Mouse (Mus musculus): ENCODE data around the gene Ceacam9. TPM values are rescaled to one million over a fixed set of nuclear protein-coding genes. Genes with fewer than 3 reads are reported as not detected.

Gene Ceacam9
- total RNA-seq, 2 experiments from 2014 or later, result not detected

DNA sequence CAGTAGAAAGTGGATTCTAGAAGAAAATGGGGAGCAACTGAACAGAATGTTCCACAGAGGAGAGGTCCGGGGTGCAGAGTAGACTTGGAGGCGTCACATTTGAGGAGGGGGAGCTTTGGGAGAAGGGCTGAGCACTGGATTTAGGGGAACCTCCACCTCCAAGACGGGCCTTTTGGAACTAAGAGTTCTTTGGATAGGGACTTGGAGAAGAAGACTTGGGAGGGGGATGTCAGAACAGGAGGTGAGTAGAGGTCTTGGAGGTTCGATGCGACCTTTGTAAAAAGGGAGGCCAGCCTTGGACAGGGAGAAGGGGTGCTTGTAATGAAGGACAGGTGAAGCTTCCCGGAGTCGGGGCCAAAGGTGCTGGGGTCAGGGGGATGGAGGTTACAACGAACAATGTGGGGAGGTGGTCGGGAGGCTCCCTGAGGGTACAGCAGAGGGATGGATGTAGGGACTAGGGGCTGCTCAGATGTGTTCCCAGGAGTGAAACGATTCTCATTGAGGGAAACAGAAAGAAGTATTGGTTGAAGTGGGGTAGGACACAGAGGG lies 17.4 kb downstream of the Ceacam9 start:
- ATAC-seq (ENCODE audit: poor library complexity, severe bottlenecking), result no peak

DNA sequence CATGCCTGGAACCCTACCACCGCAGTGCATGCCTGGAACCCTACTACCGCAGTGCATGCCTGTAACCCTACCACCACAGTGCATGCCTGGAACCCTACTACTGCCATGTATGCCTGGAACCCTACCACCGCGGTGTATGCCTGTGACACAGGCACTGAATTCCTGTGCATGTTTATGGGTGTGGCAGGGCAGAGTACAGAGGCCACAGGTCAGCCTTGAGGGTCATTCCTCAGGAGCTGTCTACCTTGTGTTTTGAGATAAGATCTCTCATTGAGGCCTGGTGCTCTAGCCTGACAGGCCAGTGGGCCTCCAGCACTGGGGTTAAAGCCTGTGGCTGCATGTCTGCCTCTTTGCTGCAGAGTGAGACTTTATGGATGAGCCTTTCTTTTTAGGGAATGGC lies 23.6 kb downstream of the Ceacam9 start:
- no peak for ATAC-seq (ENCODE audit: poor library complexity, severe bottlenecking)

DNA sequence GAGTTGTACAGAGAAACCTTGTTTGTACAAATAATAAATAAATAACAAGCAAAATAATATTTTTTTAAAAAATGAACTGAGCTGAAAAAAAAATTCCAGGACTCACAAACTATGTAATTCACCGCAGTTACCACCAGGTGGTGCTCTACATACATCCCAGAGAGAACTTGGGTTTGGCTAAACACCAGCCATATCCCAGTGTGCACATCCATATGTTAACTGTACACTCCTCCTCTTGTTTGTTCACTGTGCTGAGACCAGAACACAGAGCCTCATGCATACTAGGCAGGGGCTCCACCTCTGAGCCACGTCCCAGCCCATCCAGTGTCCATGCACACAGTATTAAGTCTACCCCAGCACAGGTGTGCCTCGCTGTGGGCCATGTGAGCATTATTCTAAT lies 24.4 kb downstream of the Ceacam9 start:
- peak; percentile 59 for ATAC-seq (ENCODE audit: poor library complexity, severe bottlenecking)

DNA sequence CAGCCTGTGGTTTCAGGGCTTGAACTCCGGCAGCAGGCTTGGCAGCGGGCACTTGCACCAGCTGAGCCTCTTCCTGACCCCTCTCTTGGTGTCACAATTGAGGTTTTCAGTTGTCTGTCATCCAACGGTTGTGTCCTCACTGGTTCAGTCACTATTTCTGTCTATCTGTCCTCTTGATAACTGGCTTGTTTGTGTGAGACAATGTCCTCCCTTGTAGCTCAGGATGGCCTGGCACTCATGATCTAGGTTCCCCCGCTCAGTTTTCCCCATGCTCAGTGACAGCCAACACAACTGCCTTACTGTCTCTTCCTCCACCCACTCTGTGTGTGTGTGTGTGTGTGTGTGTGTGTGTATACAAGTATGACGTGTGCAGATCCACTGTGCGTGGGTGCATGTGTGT lies 25.9 kb downstream of the Ceacam9 start:
- no peak for ATAC-seq (ENCODE audit: poor library complexity, severe bottlenecking)

DNA sequence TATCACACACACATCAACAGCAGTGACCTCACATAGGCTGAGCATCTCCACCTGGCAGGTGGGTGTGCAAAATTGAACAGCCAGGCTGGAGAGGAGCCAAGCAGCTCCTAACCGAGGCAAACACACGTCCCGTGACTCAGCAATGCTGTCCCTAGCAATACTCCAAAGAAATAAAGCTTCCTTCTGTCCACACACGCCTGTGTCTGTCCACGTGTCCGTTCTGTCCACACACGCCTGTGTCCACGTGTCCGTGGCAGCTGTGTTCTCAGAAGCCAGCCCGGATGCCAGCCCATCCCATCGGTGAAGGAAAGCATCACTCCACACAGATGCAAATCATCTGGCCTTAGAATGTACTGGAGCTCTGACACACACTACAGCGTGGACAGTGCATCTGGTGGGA lies 30.3 kb downstream of the Ceacam9 start:
- no peak for ATAC-seq (ENCODE audit: poor library complexity, severe bottlenecking)

DNA sequence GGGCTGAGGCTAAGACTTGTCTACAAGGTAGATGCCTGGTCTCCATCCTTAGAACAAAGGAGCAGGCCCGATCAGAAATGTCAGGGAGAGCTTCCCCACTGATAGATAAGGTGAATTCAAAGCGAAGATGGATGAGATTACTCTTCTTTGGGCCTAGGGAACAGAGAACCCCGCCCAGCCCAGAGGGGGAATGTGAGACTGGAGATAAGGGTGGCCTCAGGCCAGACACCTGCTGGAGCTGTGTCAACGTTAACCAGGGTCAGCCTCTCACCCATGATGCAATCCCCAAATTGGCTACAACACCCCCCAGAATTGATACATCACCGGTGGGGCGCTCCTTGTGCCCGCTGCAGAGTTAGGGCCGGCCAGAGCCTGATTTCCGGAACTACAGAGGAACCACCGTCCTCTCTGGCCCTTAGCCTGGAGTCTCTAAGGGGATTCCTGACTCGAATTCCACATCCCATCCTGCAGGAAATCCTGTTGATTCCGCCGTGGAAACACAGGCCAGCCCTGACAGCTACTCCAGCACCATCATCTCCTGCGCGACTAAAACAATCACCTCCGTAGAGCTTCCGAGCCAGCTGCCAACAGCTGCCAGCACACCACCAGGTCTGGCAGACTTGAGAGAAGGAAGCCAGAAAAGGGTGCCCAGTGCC lies 33.8 kb downstream of the Ceacam9 start:
- ATAC-seq (ENCODE audit: poor library complexity, severe bottlenecking), result no peak

DNA sequence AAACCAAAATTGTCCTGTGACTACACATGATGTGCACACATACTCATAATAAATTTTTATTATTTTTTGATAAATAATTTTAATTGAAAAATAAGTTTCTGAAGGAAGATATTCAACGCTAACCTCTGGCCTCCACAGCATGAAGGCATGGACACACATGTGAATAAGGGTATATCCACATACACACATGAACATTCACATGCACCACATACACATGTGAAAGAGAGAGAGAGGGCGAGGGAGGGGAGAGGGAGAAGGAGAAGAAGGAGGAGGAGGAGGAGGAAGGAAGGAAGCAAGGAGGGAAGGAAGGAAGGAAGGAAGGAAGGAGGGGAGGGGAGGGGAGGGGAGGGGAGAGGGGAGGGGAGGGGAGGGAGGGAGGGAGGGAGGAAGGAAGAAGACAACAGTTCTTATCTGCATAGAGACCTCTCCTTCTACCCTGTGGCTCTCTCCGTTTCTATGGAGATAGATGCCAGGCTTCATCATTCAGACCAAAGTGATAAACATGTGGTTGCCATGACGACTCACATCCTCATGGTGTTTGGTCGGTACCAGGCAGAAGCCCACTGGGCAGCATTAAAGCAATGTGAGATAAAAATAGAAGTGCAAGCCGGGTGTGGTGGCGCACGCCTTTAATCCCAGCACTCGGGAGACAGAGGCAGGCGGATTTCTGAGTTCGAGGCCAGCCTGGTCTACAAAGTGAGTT lies 37.3 kb downstream of the Ceacam9 start:
- ATAC-seq (ENCODE audit: poor library complexity, severe bottlenecking), result no peak

DNA sequence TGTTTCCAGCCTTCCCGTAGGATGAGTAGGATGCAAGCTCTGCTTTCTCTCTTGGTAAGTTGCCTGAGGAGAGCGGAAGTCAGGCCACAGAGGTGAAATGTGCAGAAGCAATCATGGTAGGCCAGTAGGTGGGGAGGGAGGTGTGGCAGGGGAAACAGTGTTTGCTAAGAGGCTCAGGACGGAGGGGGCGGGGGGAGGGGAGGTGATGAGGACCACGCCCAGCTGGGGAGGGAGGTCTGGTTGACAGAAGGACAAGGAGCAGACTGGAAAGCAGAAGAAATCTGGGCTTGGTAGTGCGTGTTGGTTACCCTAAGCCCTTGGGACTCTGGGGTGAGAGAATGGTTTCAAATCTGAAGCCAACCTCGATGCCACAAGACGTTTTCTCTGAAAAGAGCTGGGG lies 38.6 kb downstream of the Ceacam9 start:
- peak; percentile 63 for ATAC-seq (ENCODE audit: poor library complexity, severe bottlenecking)

DNA sequence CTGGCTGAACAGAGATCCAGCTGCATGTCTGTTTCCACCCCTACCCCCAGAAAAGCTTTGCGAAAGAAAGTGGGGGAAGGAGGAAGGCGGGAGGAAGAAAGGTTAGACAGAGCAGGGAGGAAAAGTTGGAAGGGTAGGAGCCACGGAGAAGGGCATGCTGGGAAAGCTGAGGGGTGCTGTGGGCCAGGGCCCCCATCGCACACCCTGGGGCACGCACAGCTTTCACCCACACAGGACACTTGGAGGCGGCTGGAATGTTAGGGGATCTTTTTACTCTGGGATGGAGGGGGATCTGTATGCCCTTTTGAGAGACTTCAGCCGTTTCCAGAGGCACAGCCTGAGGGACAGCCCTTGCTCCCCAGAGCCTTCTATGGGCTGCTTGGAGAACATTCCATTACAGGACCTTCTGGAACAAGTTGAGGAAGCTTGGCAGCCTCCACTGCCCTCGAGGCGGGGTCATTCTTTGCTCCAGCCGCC lies 39.3 kb downstream of the Ceacam9 start:
- no peak for ATAC-seq (ENCODE audit: poor library complexity, severe bottlenecking)

DNA sequence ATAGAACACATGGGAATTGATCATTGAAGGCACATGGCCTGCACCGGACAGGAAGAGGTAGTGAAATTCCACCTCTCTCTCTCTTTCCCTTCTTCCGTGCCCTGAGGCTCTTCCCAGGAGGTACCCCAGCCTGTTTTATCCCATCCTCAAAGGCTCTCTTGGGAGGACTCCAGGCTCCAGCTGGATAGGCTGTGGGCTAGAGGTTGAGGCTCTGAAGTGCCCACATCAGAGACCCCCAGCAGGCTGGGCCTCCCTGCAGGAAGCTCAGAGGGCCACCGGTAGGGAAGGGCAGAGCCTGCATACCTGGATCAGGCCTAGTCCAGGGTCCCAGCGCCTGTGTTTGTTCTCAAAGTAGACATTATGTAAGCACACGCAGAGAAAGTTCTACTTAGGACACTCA lies 39.9 kb downstream of the Ceacam9 start:
- ATAC-seq (ENCODE audit: poor library complexity, severe bottlenecking), result no peak

DNA sequence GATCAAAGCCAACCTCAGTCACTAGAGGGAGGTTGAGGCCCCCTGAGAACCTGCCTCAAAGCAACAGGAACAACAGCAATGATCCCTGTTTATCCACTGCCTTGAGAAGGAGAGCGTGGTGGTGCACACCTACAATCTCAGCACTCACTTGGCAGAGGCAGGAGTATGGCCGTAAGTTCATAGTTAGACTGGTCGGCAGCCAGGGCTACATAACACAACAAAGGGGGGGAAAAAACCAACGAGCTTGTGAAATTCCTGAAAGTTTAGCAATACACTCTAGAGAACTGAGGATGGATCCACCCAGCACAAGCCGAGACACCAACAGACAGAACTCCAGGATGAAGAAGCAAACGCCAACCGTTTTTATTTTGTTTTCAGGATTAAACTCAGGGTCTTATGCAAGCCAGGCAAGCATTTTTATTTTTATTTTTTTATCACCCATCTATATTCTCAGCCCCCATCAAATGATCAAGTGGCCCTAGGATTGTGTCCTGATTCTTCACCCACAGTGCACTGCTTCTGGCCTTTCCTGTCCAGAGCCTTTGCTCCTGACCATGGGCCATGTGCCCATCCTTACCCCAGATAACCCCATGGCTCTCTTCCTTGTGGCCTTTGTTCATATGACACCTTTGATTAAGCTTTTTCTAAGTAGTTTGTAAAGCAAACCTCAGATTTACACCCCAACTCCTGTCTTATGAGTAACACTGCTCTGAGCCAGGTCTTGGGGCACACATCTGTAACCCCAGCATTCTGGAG lies 41.9 kb downstream of the Ceacam9 start:
- ATAC-seq (ENCODE audit: poor library complexity, severe bottlenecking), result no peak

DNA sequence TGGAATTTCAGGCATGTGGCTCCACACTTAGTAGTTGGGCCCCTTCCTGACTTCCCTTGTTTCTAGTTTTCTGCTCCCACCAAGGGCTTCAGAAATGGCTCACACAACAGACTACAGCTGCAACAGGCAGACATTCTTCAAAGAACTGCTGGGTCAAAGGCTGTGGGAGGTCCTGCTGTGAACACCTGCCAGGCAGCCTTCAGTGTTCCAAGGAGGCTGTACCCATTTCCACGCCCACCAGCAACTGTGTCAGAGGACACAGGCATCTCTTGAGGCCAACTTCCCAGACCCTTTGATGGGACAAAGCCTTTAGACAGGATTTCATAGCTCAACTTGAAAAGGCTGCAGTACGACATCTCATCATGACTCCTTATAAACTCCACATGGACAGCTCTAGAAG lies 44.7 kb downstream of the Ceacam9 start:
- ATAC-seq (ENCODE audit: poor library complexity, severe bottlenecking), result no peak

Other genes starting within 250 kb of the Ceacam9 start
- not detected in 2 replicates for gene Npas1, start 244.2 kb upstream of the Ceacam9 start, total RNA-seq (2015)
- gene Npas1, start 244.2 kb upstream of the Ceacam9 start, total RNA-seq (2017), result not detected in 2 replicates
- 3.9 and 4.1 TPM in 2 replicates for gene Arhgap35, start 106.9 kb upstream of the Ceacam9 start, total RNA-seq (2015)
- 2.6 and 4.1 TPM in 2 replicates for gene Arhgap35, start 106.9 kb upstream of the Ceacam9 start, total RNA-seq (2017)
- gene Ceacam15, start 46.2 kb upstream of the Ceacam9 start, total RNA-seq (2015), result not detected in 2 replicates
- not detected in 2 replicates for gene Ceacam15, start 46.2 kb upstream of the Ceacam9 start, total RNA-seq (2017)
- 205 and 210 TPM in 2 replicates for gene Ap2s1, start 16.5 kb downstream of the Ceacam9 start, total RNA-seq (2015)
- 81.5 and 95.7 TPM in 2 replicates for gene Ap2s1, start 16.5 kb downstream of the Ceacam9 start, total RNA-seq (2017)
- gene Slc1a5, start 59.4 kb downstream of the Ceacam9 start, total RNA-seq (2015), result 48.1 and 55.7 TPM in 2 replicates
- 27.8 and 28.4 TPM in 2 replicates for gene Slc1a5, start 59.4 kb downstream of the Ceacam9 start, total RNA-seq (2017)
- 25.7 and 27.6 TPM in 2 replicates for gene Strn4, start 94.0 kb downstream of the Ceacam9 start, total RNA-seq (2015)
- gene Strn4, start 94.0 kb downstream of the Ceacam9 start, total RNA-seq (2017), result 45.9 and 50.0 TPM in 2 replicates
- gene Fkrp, start 94.8 kb downstream of the Ceacam9 start, total RNA-seq (2015), result 8.1 and 12.4 TPM in 2 replicates
- 8.1 and 10.6 TPM in 2 replicates for gene Fkrp, start 94.8 kb downstream of the Ceacam9 start, total RNA-seq (2017)
- 8.8 and 14.0 TPM in 2 replicates for gene Prkd2, start 121.0 kb downstream of the Ceacam9 start, total RNA-seq (2015)
- 9.4 and 10.1 TPM in 2 replicates for gene Prkd2, start 121.0 kb downstream of the Ceacam9 start, total RNA-seq (2017)
- 0.09 and 0.23 TPM in 2 replicates for gene Dact3, start 153.4 kb downstream of the Ceacam9 start, total RNA-seq (2015)
- 0.15 and 0.16 TPM in 2 replicates for gene Dact3, start 153.4 kb downstream of the Ceacam9 start, total RNA-seq (2017)
- gene Gng8, start 169.9 kb downstream of the Ceacam9 start, total RNA-seq (2015), result not detected in 2 replicates
- gene Gng8, start 169.9 kb downstream of the Ceacam9 start, total RNA-seq (2017), result 0.48 TPM in 1 of 2 replicates, not detected in the other
- gene Ptgir, start 184.6 kb downstream of the Ceacam9 start, total RNA-seq (2015), result 16.0 and 18.1 TPM in 2 replicates
- 14.5 and 16.6 TPM in 2 replicates for gene Ptgir, start 184.6 kb downstream of the Ceacam9 start, total RNA-seq (2017)
- gene Calm3, start 202.2 kb downstream of the Ceacam9 start, total RNA-seq (2015), result 113 and 140 TPM in 2 replicates
- 322 and 392 TPM in 2 replicates for gene Calm3, start 202.2 kb downstream of the Ceacam9 start, total RNA-seq (2017)
- not detected in 2 replicates for gene Pnmal2, start 222.8 kb downstream of the Ceacam9 start, total RNA-seq (2015)
- not detected in 2 replicates for gene Pnmal2, start 222.8 kb downstream of the Ceacam9 start, total RNA-seq (2017)
- gene Pnmal1, start 237.8 kb downstream of the Ceacam9 start, total RNA-seq (2015), result not detected in 2 replicates
- gene Pnmal1, start 237.8 kb downstream of the Ceacam9 start, total RNA-seq (2017), result not detected in 2 replicates